Mouse (Mus musculus) thymus, postnatal 25 days (tissue): ENCODE measurements around the gene Izumo4.

Source experiments
- DNase-seq: peaks from one replicate; pipeline ENCODE4 v3.0.0; 2022

Izumo4 gene

DNA sequence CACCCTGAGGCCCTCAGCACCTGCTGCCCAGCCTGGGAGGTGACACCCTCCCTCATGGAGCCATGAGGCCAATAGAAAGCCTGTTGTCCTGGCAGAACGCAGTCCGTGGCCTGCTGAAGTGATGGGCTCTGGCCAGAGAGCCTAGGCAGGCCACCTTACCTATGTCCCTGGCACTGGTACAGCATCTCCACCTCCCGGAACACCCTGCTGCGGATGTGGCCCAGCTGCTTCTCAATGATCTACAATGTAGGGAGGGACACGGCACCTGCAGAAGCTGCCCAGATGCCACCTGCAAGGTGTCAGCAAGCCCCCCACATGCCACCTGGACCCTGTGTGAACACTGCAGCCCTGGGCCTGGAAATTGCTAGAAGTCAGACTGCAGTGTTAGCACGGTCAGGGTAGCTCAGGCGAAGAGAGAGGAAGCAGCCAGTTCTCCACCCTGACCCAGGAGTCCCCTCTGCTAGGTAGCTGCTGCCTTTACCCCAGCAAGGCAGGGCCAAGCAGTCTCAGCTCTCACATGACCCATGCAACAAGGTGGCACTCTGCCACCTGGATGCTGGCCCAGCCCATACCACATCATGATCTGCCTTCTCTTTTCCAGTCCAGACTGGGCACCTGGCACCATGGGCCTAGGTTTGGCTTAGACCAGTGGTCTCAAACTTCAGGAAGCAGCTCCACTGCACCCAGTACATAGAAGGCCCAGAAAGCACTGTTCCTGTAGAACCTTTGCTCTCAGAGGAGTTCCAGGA is 32.1 kb upstream of the Izumo4 start:
- DNase-seq: no peak

DNA sequence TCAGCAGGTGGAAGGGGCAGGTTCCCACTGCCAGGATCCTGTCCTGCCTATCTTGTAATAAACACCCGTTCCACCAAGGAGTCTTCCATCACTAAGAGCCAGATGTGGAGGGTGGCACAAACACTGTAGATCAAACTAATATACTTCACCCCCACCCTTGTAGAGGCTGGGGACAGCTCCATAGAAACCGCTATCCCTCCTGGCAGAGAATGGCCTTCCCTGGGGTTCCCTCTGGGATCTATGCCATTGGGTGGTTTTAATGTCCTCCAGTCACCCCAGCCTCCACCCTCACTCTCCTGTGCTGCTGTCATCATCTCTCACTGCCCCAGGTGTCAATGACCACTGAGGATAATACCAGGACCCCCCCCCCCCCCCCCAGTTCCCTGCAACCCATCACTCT is 31.5 kb upstream of the Izumo4 start:
- DNase-seq: no peak

DNA sequence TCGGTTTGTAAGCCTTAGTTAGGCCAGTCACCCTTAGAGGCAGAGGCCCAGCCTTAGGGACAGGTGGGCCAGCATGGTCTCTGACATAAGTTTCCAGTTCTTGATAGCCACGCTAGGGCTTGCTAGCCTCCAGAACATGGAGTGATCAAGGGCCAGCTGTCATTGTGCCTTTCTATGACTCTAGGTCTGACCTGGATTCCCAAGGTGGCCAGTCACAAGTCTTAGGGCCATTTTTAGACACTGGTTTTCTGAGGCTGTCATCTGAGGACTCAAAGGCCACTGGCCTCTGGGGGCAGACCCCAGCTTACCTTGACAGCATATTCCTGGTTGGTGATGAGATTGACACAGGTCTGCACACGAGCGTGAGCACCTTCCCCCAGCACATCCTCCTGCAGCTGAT is 30.7 kb upstream of the Izumo4 start:
- no peak for DNase-seq

DNA sequence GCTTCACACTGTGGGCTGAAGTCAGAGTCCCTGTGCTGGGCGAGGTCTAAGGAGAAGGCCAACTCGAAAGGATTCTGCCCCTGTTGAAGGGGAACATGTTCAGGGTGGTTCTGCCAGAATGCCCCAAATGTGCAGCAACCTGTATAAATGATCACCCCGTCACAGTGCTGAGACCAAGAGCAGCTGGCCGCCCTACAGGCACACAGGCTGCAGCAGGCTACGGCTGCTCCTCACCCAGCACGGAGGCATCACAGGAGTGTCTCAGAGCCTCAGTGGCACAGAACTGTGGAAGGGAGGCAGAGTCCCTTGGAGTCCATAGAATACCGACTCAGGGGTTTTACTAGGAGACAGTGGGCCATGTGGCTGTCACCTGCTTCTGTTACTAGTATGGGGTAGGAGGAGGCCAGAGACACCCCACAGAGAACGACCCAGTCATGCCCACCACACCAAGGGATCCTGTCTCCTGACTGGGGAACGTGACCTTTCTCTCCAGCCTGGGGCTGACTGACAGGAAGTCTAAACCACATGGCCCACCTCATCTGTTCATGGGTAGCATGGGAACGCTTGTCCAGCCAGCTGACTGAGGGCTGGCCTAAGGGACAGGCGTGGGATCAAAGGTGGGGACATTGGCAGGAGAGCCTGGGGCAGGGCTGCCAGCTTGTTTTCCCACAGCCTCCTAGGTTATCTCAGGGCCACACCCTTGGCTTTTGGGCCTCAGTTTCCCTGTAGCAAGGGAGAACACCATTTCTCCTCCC is 29.9 kb upstream of the Izumo4 start:
- no peak for DNase-seq

DNA sequence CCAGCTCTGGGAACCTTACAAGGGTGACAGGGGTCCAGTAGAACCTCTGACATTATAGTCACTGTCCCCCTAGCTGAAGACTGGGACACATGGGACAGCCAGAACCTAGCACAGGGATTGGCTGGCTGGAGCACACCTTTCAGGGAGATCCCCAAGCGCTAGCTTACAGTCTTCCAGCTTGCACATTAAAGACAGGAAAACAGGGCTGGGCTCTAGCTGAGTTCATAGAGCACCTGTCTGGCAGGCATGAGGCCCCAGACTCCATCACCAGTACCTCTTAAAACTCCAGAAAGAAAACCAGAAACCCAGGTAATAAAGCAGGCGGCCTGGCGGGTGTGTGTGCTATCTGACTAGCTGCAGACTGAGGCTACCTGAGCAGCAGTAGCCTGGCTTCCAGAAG is 28.3 kb upstream of the Izumo4 start:
- no peak for DNase-seq

DNA sequence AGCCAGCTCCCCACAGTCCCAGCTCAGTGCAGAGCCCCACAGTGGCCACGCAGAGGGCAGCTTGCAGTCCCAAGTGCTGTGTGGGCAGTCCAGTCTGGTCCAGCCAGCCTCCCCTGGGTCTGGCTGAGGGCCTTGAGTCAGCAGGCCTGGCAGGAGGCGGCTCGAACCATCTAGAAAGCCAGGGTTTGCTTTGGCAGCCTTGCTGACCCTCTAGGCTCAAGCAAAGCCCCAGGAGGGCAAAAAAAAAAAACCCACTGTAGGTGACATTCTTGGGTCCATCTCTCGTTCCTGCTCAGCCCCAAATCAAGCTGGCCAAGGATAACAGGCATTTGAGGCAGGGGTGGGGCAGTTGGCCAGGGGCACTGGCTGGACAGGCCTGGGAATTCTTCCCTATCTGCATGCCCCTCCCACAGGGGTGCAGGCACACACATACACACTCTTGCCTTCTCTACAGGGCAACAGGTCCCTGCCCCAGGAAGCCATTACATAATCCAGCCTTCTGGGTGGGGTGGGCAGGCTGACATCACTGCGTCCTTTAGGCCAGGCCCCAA is 27.7 kb upstream of the Izumo4 start:
- no peak for DNase-seq

DNA sequence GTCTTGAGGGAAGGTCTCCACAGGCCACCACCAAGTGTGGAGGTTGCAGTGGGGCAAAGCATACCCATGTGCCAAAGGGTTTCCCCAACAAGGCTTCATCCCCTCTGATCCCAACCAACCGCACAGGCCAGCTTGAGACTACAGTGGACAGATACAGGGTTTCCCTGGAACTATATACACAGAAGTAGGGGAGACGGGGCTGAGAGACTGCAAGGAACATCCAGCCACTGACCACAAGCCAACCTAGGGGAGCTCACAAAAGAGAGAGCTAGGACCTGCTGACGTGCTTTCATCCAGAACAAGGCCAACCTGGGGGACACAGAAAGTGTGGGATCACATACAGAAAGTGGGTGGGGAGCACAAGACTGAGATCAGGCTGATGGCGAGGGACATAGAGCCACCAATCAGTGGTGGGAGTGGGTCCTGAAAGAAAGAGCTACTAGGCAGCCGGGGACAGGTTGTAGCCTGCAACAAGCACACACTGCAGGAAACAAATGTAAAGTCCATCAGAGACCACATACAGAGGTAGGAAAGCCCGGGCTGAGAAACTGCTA is 27.1 kb upstream of the Izumo4 start:
- DNase-seq: no peak

DNA sequence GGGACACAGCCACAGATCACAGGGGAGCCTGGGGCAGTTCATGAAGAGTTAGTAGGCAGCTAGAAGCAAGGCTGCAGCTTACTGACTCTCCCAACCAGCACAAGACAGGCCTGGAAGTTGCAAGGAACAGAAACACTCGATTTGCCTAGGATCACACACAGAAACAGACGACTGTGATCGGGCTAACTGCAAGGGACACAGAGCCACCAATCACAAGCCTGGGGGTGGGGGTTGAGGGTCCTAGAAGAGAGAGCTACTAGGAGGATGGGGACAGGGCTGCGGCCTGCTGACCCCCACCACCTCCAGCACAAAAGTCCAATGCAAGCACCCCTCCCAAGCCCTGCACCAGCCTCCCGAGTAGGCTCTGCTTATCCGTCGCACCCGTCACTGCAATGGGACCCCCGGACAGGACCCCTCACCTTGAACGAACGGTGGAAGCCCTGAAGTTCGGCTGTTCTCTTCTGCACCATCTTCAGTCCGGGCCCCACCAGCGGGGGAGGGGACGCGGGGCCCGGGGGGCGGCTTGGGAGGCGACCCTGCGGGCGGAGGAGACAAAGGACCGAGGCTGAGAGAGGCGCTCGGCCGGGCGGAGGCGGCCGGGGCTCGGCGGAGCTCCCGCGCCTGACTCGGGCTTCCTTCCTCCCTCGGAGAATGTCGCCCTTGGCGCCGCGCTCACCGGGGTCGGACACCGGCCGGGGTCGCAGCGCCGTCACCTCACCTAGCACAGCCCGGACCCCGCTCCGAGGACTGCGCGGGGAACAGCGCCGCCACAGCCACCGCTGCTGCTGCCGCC is 26.4 kb upstream of the Izumo4 start:
- DNase-seq: no peak

DNA sequence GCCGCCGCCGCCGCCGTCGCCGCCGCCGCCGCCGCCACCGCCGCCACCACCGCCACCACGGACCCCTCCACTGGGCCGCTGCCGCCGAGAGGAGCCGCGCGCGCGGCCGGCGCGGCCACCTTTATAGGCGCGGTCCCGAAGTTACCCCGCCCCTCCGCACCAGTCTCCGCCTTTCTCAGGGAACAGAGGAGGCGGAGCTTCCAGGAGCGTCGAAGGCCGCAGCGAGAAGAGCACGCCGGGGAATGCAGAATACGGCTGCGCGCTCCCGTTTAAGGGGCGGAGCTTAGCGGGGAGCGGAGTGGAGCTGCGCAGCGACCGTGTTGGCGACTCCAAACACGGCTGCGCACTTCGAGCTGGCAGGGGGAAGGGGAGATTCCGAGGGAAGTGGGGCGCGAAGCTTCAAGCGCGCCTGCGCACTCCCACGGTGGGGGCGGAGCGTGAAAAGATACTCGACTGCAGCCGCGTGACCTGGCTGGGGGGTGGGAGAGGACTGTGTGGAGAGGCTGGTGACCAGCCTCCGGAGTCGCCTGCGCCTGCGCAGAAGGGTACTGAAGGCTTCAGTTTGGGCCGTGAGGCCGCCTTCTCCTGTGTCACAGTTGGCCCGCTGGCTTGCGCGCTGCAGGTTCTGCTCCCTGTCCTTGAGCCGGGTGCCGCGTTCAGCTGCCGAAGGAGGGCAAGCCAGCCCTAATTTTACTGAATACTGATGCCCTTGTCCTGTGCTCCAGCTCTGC is 25.6 kb upstream of the Izumo4 start:
- peak; percentile 99 for DNase-seq

DNA sequence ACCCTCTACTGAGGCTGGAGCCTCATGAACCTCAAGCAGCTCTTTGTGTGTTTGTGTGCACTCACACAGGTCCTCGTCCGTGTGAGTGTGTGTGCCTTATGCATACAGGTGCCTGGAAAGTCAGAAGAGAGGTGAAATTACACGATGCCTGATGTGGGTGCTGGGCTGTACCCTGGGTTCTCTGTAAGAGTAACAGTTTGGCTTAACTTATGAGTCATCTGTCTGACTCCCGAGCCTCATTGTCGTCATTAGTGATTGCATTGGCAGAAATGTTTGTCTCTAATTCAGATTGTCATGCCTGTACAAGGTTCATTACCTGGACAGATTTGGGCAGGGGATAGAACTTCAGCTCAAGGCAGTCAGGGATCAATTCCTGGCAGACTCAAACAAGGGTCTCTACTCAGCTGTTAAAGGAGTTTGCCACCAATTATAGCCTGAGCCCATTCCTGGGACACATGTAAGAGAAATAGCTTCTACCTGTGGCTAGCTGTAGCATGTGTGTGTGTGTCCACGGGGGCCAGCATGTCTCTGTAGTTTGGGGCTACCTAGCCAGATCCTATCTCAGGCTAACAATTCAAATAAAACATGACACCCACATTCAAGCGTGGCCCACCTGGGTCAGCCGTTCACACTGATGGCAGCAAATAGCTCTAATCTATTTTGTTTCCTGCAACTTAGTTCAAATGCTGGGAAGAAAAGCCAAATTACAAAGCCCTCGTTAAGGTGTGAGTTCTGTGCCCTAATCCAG is 24.7 kb upstream of the Izumo4 start:
- DNase-seq: no peak

DNA sequence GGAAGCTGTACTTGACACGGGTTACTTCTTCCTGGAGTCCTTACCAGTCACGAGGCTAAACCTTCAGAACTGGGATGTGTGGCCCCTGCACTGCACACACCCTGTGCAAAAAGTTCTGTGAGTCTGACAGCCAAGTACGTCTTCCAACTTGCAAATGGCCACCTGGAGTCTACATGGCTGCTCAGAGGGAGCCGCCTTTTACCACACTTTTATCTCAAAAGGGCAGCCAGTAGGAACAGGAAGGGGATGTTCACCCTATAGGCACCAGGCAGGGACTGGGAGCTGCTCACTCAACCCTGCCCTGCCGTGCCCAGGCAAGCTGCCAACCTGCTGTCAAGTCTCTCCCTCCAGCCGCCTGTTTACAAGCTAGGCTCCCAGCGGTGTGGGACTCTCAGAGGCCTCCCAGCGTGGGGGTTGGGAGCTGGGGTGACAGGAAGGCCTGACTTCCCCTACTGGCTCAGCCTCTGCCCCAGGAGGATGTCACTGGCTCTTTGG is 24.0 kb upstream of the Izumo4 start, which contains the start of gene Mknk2:
TSS of gene Mknk2 (minus strand) at position 171 of the 495 bp plus-strand sequence.
- DNase-seq: peak; percentile 92

DNA sequence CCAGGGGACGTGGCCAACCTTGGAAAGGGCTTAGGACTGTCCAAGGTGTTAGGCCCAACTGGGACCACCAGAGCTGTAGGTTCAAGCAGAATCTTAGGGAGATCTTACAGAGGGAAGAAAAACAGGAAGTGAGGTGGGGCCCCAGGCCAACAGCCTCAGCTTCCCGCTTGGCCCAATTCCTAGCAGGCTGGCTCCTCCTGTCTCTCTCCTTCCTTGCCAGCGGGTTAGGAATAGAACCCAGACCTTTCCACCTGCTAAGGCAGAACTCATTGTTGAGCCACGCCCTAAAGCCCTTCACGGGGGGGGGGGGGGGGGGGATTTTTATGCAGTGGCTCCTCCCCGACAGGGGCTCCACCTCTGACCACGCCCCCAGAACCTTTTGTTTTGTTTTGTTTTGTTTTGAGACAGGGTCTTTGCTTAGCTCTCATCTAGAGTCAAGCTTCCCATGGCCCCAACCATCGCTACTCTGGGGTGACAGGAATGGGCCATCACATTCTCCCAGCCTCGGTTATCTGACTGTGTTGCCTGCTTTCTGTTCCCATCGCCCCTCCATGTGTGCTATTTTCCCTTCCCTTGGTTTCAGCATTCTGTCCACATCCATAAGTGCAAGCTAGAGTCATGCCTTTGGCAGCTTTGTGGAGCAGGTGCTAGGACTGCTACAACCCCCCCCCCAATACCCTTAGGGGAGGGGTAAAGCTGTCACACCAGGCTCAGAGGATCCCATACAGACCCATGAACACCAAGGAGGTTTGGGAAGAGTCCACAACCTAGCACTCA is 23.2 kb upstream of the Izumo4 start:
- DNase-seq: peak; percentile 47

DNA sequence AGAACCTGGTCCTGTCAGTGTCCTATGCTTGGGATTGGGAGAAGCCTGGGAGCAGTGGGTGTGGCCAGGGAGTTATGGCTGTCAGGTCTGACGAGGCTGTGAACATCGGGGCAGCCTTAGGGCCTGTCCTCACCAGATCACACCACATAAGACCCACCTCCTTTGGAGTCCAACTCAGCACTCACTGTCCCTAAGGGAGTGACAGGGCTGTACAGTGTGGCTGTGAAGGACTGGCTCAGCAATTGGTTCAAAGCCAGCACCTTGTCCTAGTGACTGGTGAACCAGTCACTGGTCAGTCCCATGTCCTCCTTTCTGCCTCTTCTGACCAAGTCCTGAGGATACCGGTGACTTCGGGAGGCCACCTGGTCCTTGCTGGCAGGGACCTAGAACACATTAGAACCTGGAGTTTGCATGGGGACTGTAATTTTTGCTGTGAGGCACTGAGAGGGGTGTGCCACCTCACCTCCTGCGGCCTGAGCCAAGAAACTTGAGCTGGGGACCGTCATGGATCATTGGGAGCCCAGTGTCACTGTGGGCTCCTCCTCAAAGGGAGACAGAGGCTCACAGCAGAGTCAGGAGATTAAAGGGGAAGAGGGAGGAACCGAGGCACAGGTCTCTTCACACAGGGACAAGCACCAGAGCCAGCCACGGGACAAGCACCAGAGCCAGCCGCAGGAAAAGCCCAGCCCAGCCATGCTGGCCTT is 22.3 kb upstream of the Izumo4 start:
- no peak for DNase-seq

DNA sequence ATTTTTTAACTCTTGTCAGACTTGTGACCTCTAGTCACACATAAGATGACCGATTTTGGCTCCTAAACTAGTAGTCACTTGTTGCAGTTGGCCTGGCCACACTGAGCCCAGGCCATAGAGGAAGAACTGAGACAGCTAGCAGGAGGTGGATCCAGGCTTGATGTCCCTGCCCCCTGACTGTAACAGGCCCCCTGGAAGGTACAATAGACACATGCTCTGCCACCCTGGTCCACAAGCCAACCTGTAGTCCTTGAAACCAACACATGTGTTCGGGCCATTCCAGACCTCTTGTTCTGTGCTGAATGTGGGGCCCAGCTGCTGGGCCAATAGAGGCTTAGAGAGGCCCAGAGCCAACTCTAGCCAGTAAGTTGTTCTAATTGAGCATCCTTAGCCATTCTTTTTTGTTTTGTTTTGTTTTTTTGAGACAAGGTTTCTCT is 21.7 kb upstream of the Izumo4 start:
- no peak for DNase-seq

DNA sequence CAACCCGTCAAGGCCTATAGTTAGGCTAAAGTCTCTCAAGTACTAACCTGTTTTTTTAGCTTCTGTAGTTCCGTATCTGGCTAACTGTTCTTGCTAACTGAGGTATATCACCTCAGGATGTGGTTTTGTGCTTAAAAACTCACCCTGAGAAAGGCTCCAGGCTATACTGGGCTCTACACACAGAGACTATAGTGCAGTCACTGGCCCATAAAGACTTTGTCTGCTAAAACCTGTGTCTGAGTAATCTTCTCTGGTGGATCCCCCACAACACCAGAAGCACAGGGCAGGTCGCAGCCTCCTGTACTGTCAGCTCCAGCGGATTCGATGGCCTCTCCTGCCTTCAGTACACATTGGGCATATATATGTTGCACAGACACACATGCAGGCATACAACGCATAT is 20.0 kb upstream of the Izumo4 start:
- DNase-seq: peak; percentile 61

DNA sequence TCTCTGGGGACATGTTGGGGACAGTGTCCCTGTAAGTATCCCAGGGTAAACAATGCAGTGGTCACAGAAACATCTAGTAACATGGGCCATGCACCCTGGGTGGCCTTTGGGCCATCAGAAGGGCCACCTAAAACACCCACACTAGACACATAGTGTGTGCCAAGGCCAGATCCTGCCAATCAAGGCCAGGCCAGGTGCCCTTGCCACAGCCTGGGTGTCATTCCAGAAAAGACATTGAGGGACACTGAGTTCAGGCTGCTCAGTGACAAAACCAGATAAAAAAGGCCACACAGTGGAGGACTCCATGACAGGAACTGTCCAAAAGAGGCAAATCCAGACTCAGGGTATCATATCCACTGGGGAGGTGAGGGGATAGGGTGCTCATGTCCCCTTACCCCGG is 18.3 kb upstream of the Izumo4 start:
- DNase-seq: no peak

DNA sequence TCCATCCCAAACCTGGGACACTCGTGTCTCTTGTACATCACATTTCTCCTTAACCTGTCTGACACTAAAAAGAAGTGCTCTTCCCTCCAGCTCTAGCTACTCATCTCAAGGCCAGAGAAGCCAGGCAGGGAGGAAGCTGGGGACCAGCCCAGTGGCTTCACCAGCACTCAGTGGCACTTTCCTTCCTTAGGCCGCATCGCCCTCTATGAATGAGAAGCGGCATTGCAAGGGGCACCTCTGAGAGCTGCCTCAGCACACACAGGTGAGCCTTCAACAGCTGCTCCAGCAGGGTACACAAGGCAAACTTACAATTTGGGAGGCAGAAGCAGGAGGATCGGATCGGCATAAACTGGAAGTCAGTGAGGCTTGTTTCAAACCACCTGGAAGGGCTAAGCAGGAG is 17.8 kb upstream of the Izumo4 start:
- DNase-seq: peak; percentile 88

DNA sequence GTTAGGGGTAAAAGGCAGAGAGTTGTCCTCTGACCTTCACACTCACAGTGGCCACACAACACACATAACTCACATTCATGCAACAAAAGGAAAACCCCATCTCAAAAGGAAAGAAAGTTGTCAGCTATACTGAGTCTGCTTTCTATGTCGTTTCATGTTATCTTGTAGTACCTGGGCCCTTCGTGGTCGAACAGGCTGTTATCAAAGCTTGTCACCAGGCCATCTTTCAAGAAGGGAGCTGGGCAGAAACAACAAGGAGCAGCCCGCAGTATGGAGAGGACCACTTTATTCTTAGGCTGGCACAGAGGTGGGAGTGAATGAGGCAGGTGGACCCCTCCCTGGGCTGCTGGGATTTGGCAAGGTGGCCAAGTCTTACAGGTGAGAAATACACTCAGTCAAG is 17.0 kb upstream of the Izumo4 start:
- DNase-seq: no peak

DNA sequence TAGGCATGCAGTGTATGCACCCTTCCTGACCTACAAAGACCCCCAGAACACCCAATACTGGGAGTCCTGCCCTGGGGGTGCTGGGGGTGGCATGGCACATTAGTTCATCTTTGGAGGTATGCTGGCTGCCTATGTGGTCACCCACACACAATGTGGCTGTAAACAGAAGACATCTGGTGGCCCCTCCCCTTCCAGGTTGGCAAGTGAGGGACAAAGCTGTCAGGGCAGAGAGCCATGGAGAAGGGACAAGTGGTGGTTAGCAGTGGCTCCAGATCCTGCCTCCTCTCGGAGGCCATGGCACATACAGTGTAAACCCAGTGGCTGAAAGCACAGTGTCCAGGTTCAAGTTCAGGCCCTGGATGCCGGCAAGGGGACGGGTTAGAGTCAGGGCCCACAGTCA is 15.4 kb upstream of the Izumo4 start:
- no peak for DNase-seq

DNA sequence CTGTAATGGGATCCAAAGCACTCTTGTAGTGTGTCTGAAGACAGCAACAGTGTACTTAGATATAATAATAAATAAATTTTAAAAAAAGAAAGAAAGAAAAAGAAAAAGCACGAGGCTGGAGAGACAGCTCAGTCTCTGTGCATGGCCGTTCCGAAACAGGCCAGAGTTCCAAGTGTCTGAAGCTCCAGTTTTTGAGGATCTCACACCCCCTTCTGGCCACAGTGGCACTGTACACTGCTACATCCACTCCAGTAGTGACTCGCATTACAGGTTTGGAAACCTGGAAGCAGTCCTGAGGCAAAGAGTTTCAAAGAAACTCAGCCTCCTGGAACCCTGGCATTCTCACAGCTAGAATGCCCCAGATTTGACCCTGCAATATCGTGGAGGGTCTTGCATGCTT is 14.1 kb upstream of the Izumo4 start:
- peak; percentile 78 for DNase-seq
